Mouse (Mus musculus) megakaryocyte, embryonic 14.5 days (primary cell): Measurements from ENCODE around the gene Rhox3h. TPM values are rescaled to one million over a fixed set of nuclear protein-coding genes. Genes with fewer than 3 reads are reported as not detected.
"Not testable (repeated sequence)": the region's sequence is repeated elsewhere in the genome, so short reads cannot be mapped to it uniquely, and the experiment has no call there.

Experiments
- H3K27me3 ChIP-seq: replicated peaks from 2 replicates; pipeline ENCODE3; 2012; ENCODE audit warnings: inconsistent platforms
- H3K36me3 ChIP-seq: replicated peaks from 2 replicates; pipeline ENCODE3; 2012; ENCODE audit warnings: low read length, inconsistent platforms, mixed read lengths
- H3K4me1 ChIP-seq: 2 replicates; pipeline ENCODE4 v1.6.1; 2012; ENCODE audit warnings: inconsistent platforms
- H3K4me3 ChIP-seq: replicated peaks from 2 replicates; pipeline ENCODE3; 2012; ENCODE audit warnings: moderate library complexity, mild to moderate bottlenecking, inconsistent platforms
- H3K9me3 ChIP-seq: 2 replicates; pipeline ENCODE4 v1.6.1; 2012; ENCODE audit warnings: inconsistent platforms
- FLI1 ChIP-seq: IDR thresholded peaks from 2 replicates; pipeline ENCODE4 v1.6.1; 2012; ENCODE audit warnings: low read length, inconsistent platforms, mixed read lengths
- GATA1 ChIP-seq: IDR thresholded peaks from 3 replicates; pipeline ENCODE4 v1.6.1; 2012; ENCODE audit warnings: mixed read lengths, low read length, inconsistent platforms, borderline replicate concordance
- polyA plus RNA-seq: library from polyadenylated mRNA; stranded (reverse); fragments of >175 nt; gene quantifications from 2 replicates; pipeline ENCODE4 v1.2.3, GENCODE M21; 2012; ENCODE audit warnings: low replicate concordance; ENCODE audit not compliant: insufficient read depth

Rhox3h gene
- polyA plus RNA-seq, result not detected in 2 replicates

GRCm38 (mm10) chrX:37668664-37669063 is at the start of gene Rhox3h:
TSS of gene Rhox3h (minus strand) at chrX:37668764.
- not testable (repeated sequence) for H3K4me1 ChIP-seq, H3K27me3 ChIP-seq, H3K9me3 ChIP-seq, H3K36me3 ChIP-seq, H3K4me3 ChIP-seq

GRCm38 (mm10) chrX:37701821-37702387 is 33.3 kb upstream of the Rhox3h start:
- peaks cover 14% of the 10 kb centered on the region for H3K27me3 ChIP-seq
- no peaks in the 10 kb centered on the region for H3K4me1 ChIP-seq
- H3K36me3 ChIP-seq, result no peaks in the 10 kb centered on the region
- no peak overlapping the region for H3K4me3 ChIP-seq
- H3K9me3 ChIP-seq, result peaks cover 6% of the 10 kb centered on the region
- TF ChIP-seq GATA1, result no peak
- no peak for TF ChIP-seq FLI1

GRCm38 (mm10) chrX:37692261-37692660 is 23.7 kb upstream of the Rhox3h start:
- H3K9me3 ChIP-seq, result no peaks in the 10 kb centered on the region
- H3K27me3 ChIP-seq, result peaks cover 16% of the 10 kb centered on the region
- no peaks in the 10 kb centered on the region for H3K36me3 ChIP-seq
- TF ChIP-seq GATA1 (no peak), FLI1 (no peak)
- no peak overlapping the region for H3K4me3 ChIP-seq
- no peaks in the 10 kb centered on the region for H3K4me1 ChIP-seq

- Histone ChIP-seq H3K4me1 (no peaks in the 10 kb centered on the region), H3K4me3 (no peak overlapping the region), H3K27me3 (peaks cover 24% of the 10 kb centered on the region), H3K36me3 (no peaks in the 10 kb centered on the region), H3K9me3 (peaks cover 36% of the 10 kb centered on the region)
- TF ChIP-seq GATA1 (no peak), FLI1 (no peak)
Observed at GRCm38 (mm10) chrX:37683031-37683715, 14.6 kb upstream of the Rhox3h start.

GRCm38 (mm10) chrX:37673177-37673576 is 4.6 kb upstream of the Rhox3h start, which contains the start of gene Rhox2h:
TSS of gene Rhox2h (minus strand) at chrX:37673277.
- H3K27me3 ChIP-seq, H3K36me3 ChIP-seq, H3K9me3 ChIP-seq: not testable (repeated sequence)

GRCm38 (mm10) chrX:37651227-37651626 is 17.3 kb downstream of the Rhox3h start, which contains the start of gene Rhox4g:
TSS of gene Rhox4g (minus strand) at chrX:37651327.
- not testable (repeated sequence) for H3K9me3 ChIP-seq, H3K4me1 ChIP-seq, H3K27me3 ChIP-seq, H3K4me3 ChIP-seq, H3K36me3 ChIP-seq

More at GRCm38 (mm10) chrX:37673177-37673576, 4.6 kb upstream of the Rhox3h start, which contains the start of gene Rhox2h:
- not testable (repeated sequence) for H3K4me1 ChIP-seq, H3K4me3 ChIP-seq

- H3K4me1 ChIP-seq, H3K9me3 ChIP-seq, H3K36me3 ChIP-seq, H3K4me3 ChIP-seq, H3K27me3 ChIP-seq: not testable (repeated sequence)
Observed at GRCm38 (mm10) chrX:37643370-37643769, 25.2 kb downstream of the Rhox3h start, which contains the start of gene Rhox2g. TSS of gene Rhox2g (minus strand) at chrX:37643470.

- not testable (repeated sequence) for H3K27me3 ChIP-seq, H3K4me1 ChIP-seq, H3K36me3 ChIP-seq, H3K4me3 ChIP-seq, H3K9me3 ChIP-seq
Observed at GRCm38 (mm10) chrX:37628512-37628911, 40.1 kb downstream of the Rhox3h start, which contains the start of gene Rhox3g. TSS of gene Rhox3g (minus strand) at chrX:37628612.

Other genes with a start within 250 kb of the Rhox3h start
- gene Rhox4b, start 236.3 kb downstream of the Rhox3h start, polyA plus RNA-seq, result not detected in 2 replicates
- gene Rhox2c, start 215.1 kb downstream of the Rhox3h start, polyA plus RNA-seq, result not detected in 2 replicates
- not detected in 2 replicates for gene Rhox3c, start 210.2 kb downstream of the Rhox3h start, polyA plus RNA-seq
- not detected in 2 replicates for gene Rhox4c, start 188.4 kb downstream of the Rhox3h start, polyA plus RNA-seq
- not detected in 2 replicates for gene Rhox2d, start 175.3 kb downstream of the Rhox3h start, polyA plus RNA-seq
- not detected in 2 replicates for gene Rhox4d, start 154.4 kb downstream of the Rhox3h start, polyA plus RNA-seq
- not detected in 2 replicates for gene Rhox2e, start 138.3 kb downstream of the Rhox3h start, polyA plus RNA-seq
- not detected in 2 replicates for gene Rhox3e, start 126.7 kb downstream of the Rhox3h start, polyA plus RNA-seq
- gene Rhox4e, start 111.4 kb downstream of the Rhox3h start, polyA plus RNA-seq, result 0.09 TPM in 1 of 2 replicates, not detected in the other
- not detected in 2 replicates for gene Rhox2f, start 97.4 kb downstream of the Rhox3h start, polyA plus RNA-seq
- gene Rhox3f, start 87.8 kb downstream of the Rhox3h start, polyA plus RNA-seq, result not detected in 2 replicates
- not detected in 2 replicates for gene Rhox4f, start 61.1 kb downstream of the Rhox3h start, polyA plus RNA-seq
- gene Rhox3g, start 40.2 kb downstream of the Rhox3h start, polyA plus RNA-seq, result not detected in 2 replicates
- gene Rhox2g, start 25.3 kb downstream of the Rhox3h start, polyA plus RNA-seq, result not detected in 2 replicates
- gene Rhox4g, start 17.4 kb downstream of the Rhox3h start, polyA plus RNA-seq, result not detected in 2 replicates
- not detected in 2 replicates for gene Rhox2h, start 4.5 kb upstream of the Rhox3h start, polyA plus RNA-seq
- not detected in 2 replicates for gene Rhox5, start 136.1 kb upstream of the Rhox3h start, polyA plus RNA-seq
- gene Rhox6, start 158.1 kb upstream of the Rhox3h start, polyA plus RNA-seq, result not detected in 2 replicates
- gene Rhox7a, start 162.9 kb upstream of the Rhox3h start, polyA plus RNA-seq, result not detected in 2 replicates
- not detected in 2 replicates for gene Rhox8, start 210.2 kb upstream of the Rhox3h start, polyA plus RNA-seq
- gene Rhox7b, start 228.5 kb upstream of the Rhox3h start, polyA plus RNA-seq, result not detected in 2 replicates
- not detected in 2 replicates for gene Rhox9, start 233.0 kb upstream of the Rhox3h start, polyA plus RNA-seq